Mouse (Mus musculus) ES-Bruce4 (cell line): Measurements from ENCODE around the gene Slit3.

Experiments used
- CTCF ChIP-seq: IDR thresholded peaks from one replicate; pipeline ENCODE4 v1.8.1; 2011; ENCODE audit warnings: low read depth, low read length
- EP300 ChIP-seq: IDR thresholded peaks from 2 replicates; pipeline ENCODE4 v1.6.1; 2011; ENCODE audit warnings: low read depth, low read length; ENCODE audit not compliant: insufficient read depth
- POLR2A ChIP-seq: IDR thresholded peaks from one replicate; pipeline ENCODE4 v1.8.1; 2011; ENCODE audit warnings: low read length; ENCODE audit not compliant: insufficient read depth

DNA sequence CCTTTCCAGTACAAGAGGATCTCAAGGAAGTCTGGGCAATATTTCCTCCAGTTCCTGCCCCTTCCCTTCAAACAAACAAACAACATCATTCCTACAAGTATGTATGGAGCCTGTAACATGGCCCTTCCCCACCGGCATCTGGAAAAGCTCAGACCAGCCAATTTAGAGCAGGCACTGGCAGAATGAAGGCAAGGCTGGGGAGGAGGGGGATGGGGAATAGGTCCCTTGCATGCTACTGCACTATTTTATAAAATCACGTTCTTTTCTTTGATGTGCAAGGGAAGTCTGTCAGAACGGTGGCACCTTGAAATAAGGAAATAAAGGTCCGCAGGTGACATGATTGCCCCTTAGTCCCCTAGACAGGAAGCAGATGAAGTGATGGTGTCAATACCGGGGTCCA lies 948 bp upstream of the Slit3 start:
- TF ChIP-seq EP300, result no peak
- no peak for TF ChIP-seq CTCF
- no peak for TF ChIP-seq POLR2A
